Comparison of ENCODE assay signal across 9 mouse cellular contexts in genomic region chr7:127874812-127875626, GRCm38 (mm10). TPM values are rescaled to one million over a fixed set of nuclear protein-coding genes. Genes with fewer than 3 reads are reported as not detected.
DNase-seq lines count a peak whose midpoint lies in the region; ATAC-seq and TF ChIP-seq lines count a peak whose summit lies in the region.
"Had no signal": no experiment of that assay in that cellular context is flagged by ENCODE, and none has a peak within 500 bp of the region (broad histone marks: within the 10 kb centered on the region; RNA-seq: fewer than 3 reads in every experiment).

No protein-coding gene starts in this region.

- TF ChIP-seq CTCF in MEL (IDR thresholded peaks at IDR 0.05 in 2 of 3, conservative IDR thresholded peaks at IDR 0.05 in 1 of 3; ENCODE audit: control insufficient read depth in 1 of 3, insufficient read depth in 1 of 3, low read depth in 2 of 3, low read length in 3 of 3, poor library complexity in 1 of 3, severe bottlenecking in 1 of 3), result no peak

- peak overlapping the region; percentile 98 for H3K27ac ChIP-seq in heart, embryonic 16.5 days (ENCODE audit: low read length)
- peak overlapping the region; percentile 85 for H3K27ac ChIP-seq in MEL (ENCODE audit: control insufficient read depth, low read depth, low read length)
- peak overlapping the region; percentile 98 for H3K27ac ChIP-seq in hindbrain, embryonic 10.5 days
- peak overlapping the region; percentile 99 for H3K27ac ChIP-seq in midbrain, embryonic 11.5 days (ENCODE audit: low read depth, low read length)

- ATAC-seq in heart, embryonic 16.5 days (replicated peaks; ENCODE audit: extremely low read depth, insufficient read depth, low FRiP score), result 0 out of 2 replicates have a peak, but pooled peaks have one; percentile 1
- ATAC-seq in midbrain, embryonic 11.5 days (ENCODE audit: low FRiP score), result peak; percentile 40

- no peaks in the 10 kb centered on the region for H3K27me3 ChIP-seq in heart, embryonic 16.5 days (ENCODE audit: control insufficient read depth, insufficient read depth, low read length)
- no peaks in the 10 kb centered on the region for H3K27me3 ChIP-seq in MEL (ENCODE audit: control insufficient read depth in 1 of 2, insufficient read depth in 2 of 2, low read length in 2 of 2)
- no peaks in the 10 kb centered on the region for H3K27me3 ChIP-seq in hindbrain, embryonic 10.5 days (ENCODE audit: insufficient read depth, poor library complexity, severe bottlenecking)
- H3K27me3 ChIP-seq in midbrain, embryonic 11.5 days (ENCODE audit: control insufficient read depth, insufficient read depth, low read length), result no peaks in the 10 kb centered on the region

- no peak for TF ChIP-seq POLR2A in MEL (IDR thresholded peaks at IDR 0.05; ENCODE audit: control insufficient read depth in 1 of 2, insufficient read depth in 1 of 2, low read depth in 1 of 2, low read length in 2 of 2, poor library complexity in 1 of 2)

- TF ChIP-seq EP300 in MEL (IDR thresholded peaks at IDR 0.05; ENCODE audit: low read depth in 1 of 2, low read length in 2 of 2), result no peak

- peak overlapping the region; percentile 96 for H3K9ac ChIP-seq in heart, embryonic 16.5 days (ENCODE audit: low read length)
- peak overlapping the region; percentile 90 for H3K9ac ChIP-seq in MEL (ENCODE audit: control insufficient read depth, low read depth, low read length, poor library complexity, severe bottlenecking)
- peak overlapping the region; percentile 99 for H3K9ac ChIP-seq in midbrain, embryonic 11.5 days (ENCODE audit: low read length)

- DNase-seq in heart, postnatal 14 days, result no peak
- DNase-seq in MEL (ENCODE audit: low read depth, low spot score), result no peak
- no peak for DNase-seq in hindbrain, embryonic 10.5 days (ENCODE audit: low spot score)
- no peak for DNase-seq in midbrain, embryonic 11.5 days (ENCODE audit: low spot score, missing footprints)
- no peak for DNase-seq in left cerebral cortex, postnatal 25 days (ENCODE audit: low spot score in 2 of 2)
- DNase-seq in thymus, postnatal 0 days (ENCODE audit: low spot score), result no peak
- no peak for DNase-seq in thymus, postnatal 10 days (ENCODE audit: low spot score in 2 of 2)

- H3K9me3 ChIP-seq in heart, embryonic 16.5 days (replicated peaks; ENCODE audit: control insufficient read depth, low read length), result no peaks in the 10 kb centered on the region
- no peaks in the 10 kb centered on the region for H3K9me3 ChIP-seq in MEL (replicated peaks; ENCODE audit: insufficient read depth, low read length)
- no peaks in the 10 kb centered on the region for H3K9me3 ChIP-seq in hindbrain, embryonic 10.5 days
- no peaks in the 10 kb centered on the region for H3K9me3 ChIP-seq in midbrain, embryonic 11.5 days (ENCODE audit: control insufficient read depth, low read length)

- intact Hi-C loops in heart, postnatal 14 days (cut with DNase I), result loop anchor here (2.0 to 5.0 kb wide), 2 partner anchors 30 to 98 kb away; partner anchors contain the start of gene Setd1a
- intact Hi-C loops in left cerebral cortex, postnatal 25 days (cut with DNase I), result loop anchor here (1.0 to 5.0 kb wide), 2 partner anchors 53 to 98 kb away; partner anchors contain the start of genes Stx1b and Stx4a

- no peak for TF ChIP-seq RAD21 in MEL (IDR thresholded peaks at IDR 0.05; ENCODE audit: low read depth, low read length)

- H3K79me2 ChIP-seq in MEL (ENCODE audit: control insufficient read depth, insufficient read depth, low read length, poor library complexity), result peaks cover 53% of the 10 kb centered on the region

- whole genome bisulfite sequencing in heart, embryonic 16.5 days, result 5% methylated on average over 20 of the region's 20 CpGs
- WGBS in hindbrain, embryonic 10.5 days, result 6% methylated on average over 20 of the region's 20 CpGs
- WGBS in midbrain, embryonic 11.5 days, result 5% methylated on average over 20 of the region's 20 CpGs

- H3K36me3 ChIP-seq in heart, embryonic 16.5 days (ENCODE audit: control insufficient read depth, insufficient read depth), result peaks cover 19% of the 10 kb centered on the region
- H3K36me3 ChIP-seq in MEL (ENCODE audit: control insufficient read depth in 1 of 2, insufficient read depth in 2 of 2, low read length in 2 of 2), result peaks cover 0 to 26% of the 10 kb centered on the region in 2 experiments
- peaks cover 65% of the 10 kb centered on the region for H3K36me3 ChIP-seq in hindbrain, embryonic 10.5 days
- H3K36me3 ChIP-seq in midbrain, embryonic 11.5 days (ENCODE audit: control insufficient read depth, insufficient read depth, low read length), result peaks cover 14% of the 10 kb centered on the region

- H3K4me2 ChIP-seq in heart, embryonic 16.5 days (ENCODE audit: low read depth, low read length), result peak overlapping the region; percentile 89
- peak overlapping the region; percentile 68 for H3K4me2 ChIP-seq in midbrain, embryonic 11.5 days

- H3K4me3 ChIP-seq in heart, embryonic 16.5 days (ENCODE audit: low read length), result peak overlapping the region; percentile 88
- peak overlapping the region; percentile 81 to 86 for H3K4me3 ChIP-seq in MEL (ENCODE audit: control insufficient read depth in 1 of 2, insufficient read depth in 1 of 2, low read depth in 2 of 2, low read length in 2 of 2)
- peak overlapping the region; percentile 85 for H3K4me3 ChIP-seq in hindbrain, embryonic 10.5 days
- peak overlapping the region; percentile 95 for H3K4me3 ChIP-seq in midbrain, embryonic 11.5 days (ENCODE audit: low read depth, low read length)

- H3K4me1 ChIP-seq in heart, embryonic 16.5 days (ENCODE audit: control insufficient read depth, insufficient read depth, low read length), result peaks cover 16% of the 10 kb centered on the region
- H3K4me1 ChIP-seq in MEL (ENCODE audit: control insufficient read depth in 1 of 2, insufficient read depth in 2 of 2, low read length in 2 of 2), result peaks cover 4 to 23% of the 10 kb centered on the region in 2 experiments
- H3K4me1 ChIP-seq in hindbrain, embryonic 10.5 days (replicated peaks), result peaks cover 30% of the 10 kb centered on the region
- peaks cover 17% of the 10 kb centered on the region for H3K4me1 ChIP-seq in midbrain, embryonic 11.5 days (ENCODE audit: control insufficient read depth, insufficient read depth, low read length)

RNA-seq across cellular contexts. Expression of gene Zfp646, which starts 1.0 kb away (rescaled TPM):
- 6.8 and 7.4 TPM in 2 replicates for polyA plus RNA-seq in heart, embryonic 16.5 days (2015; fragmentation: Nextera tagmentation; extraction: Ambion mirVana)
- total RNA-seq in heart, postnatal 14 days (2021), result 10 to 100 TPM; 21.0 to 21.9 TPM
- total RNA-seq in MEL (2012; rRNA removed), result 30.1 and 35.8 TPM in 2 replicates
- polyA plus RNA-seq in MEL (2012; ENCODE audit: insufficient read depth in 1 of 2, insufficient read length in 2 of 2, low read depth in 1 of 2, low replicate concordance in 2 of 2, missing spikeins in 1 of 2), result 10 to 100 TPM in 1 of 2 experiments, not detected in 1; 38.2 TPM
- polyA plus RNA-seq in hindbrain, embryonic 10.5 days (2016; fragmentation: Nextera tagmentation; extraction: Ambion mirVana), result 19.0 and 19.2 TPM in 2 replicates
- polyA plus RNA-seq in midbrain, embryonic 11.5 days (2014; fragmentation: Nextera tagmentation; extraction: Ambion mirVana), result 16.0 and 17.4 TPM in 2 replicates
- 10 to 100 TPM; 28.1 to 30.4 TPM for total RNA-seq in left cerebral cortex, postnatal 25 days (2021)
- 12.9 and 13.8 TPM in 2 replicates for polyA plus RNA-seq in thymus, postnatal 0 days (2015; fragmentation: Nextera tagmentation; extraction: Ambion mirVana)

RNA-seq across cellular contexts. Expression of gene Zfp668, which starts 1.6 kb away (rescaled TPM):
- 9.1 and 10.4 TPM in 2 replicates for polyA plus RNA-seq in heart, embryonic 16.5 days (2015; fragmentation: Nextera tagmentation; extraction: Ambion mirVana)
- total RNA-seq in heart, postnatal 14 days (2021), result 1 to 10 TPM; 3.8 to 5.5 TPM
- 7.7 and 9.1 TPM in 2 replicates for total RNA-seq in MEL (2012; rRNA removed)
- 10 to 100 TPM in 1 of 2 experiments, not detected in 1; 15.6 TPM for polyA plus RNA-seq in MEL (2012; ENCODE audit: insufficient read depth in 1 of 2, insufficient read length in 2 of 2, low read depth in 1 of 2, low replicate concordance in 2 of 2, missing spikeins in 1 of 2)
- polyA plus RNA-seq in hindbrain, embryonic 10.5 days (2016; fragmentation: Nextera tagmentation; extraction: Ambion mirVana), result 41.4 and 42.3 TPM in 2 replicates
- polyA plus RNA-seq in midbrain, embryonic 11.5 days (2014; fragmentation: Nextera tagmentation; extraction: Ambion mirVana), result 20.3 and 24.3 TPM in 2 replicates
- total RNA-seq in left cerebral cortex, postnatal 25 days (2021), result 10 to 100 TPM; 20.6 to 20.7 TPM
- 22.0 and 26.2 TPM in 2 replicates for polyA plus RNA-seq in thymus, postnatal 0 days (2015; fragmentation: Nextera tagmentation; extraction: Ambion mirVana)

RNA-seq across cellular contexts. Expression of gene Prss53, which starts 15.8 kb away (rescaled TPM):
- 1.5 and 1.8 TPM in 2 replicates for polyA plus RNA-seq in heart, embryonic 16.5 days (2015; fragmentation: Nextera tagmentation; extraction: Ambion mirVana)
- total RNA-seq in heart, postnatal 14 days (2021), result under 1 TPM; 0.59 to 0.88 TPM
- total RNA-seq in MEL (2012; rRNA removed), result 0.10 and 0.15 TPM in 2 replicates
- under 1 TPM in 1 of 2 experiments, not detected in 1; 0.77 TPM for polyA plus RNA-seq in MEL (2012; ENCODE audit: insufficient read depth in 1 of 2, insufficient read length in 2 of 2, low read depth in 1 of 2, low replicate concordance in 2 of 2, missing spikeins in 1 of 2)
- polyA plus RNA-seq in hindbrain, embryonic 10.5 days (2016; fragmentation: Nextera tagmentation; extraction: Ambion mirVana), result 0.51 and 1.1 TPM in 2 replicates
- 0.32 and 0.36 TPM in 2 replicates for polyA plus RNA-seq in midbrain, embryonic 11.5 days (2014; fragmentation: Nextera tagmentation; extraction: Ambion mirVana)
- total RNA-seq in left cerebral cortex, postnatal 25 days (2021), result 1 to 10 TPM; 1.7 to 1.9 TPM
- 0.39 and 0.57 TPM in 2 replicates for polyA plus RNA-seq in thymus, postnatal 0 days (2015; fragmentation: Nextera tagmentation; extraction: Ambion mirVana)
- total RNA-seq: neutrophil, adult 5-6 weeks had no signal

RNA-seq across cellular contexts. Expression of gene Gm21974, which starts 20.2 kb away (rescaled TPM):
- not detected in 2 replicates for polyA plus RNA-seq in heart, embryonic 16.5 days (2015; fragmentation: Nextera tagmentation; extraction: Ambion mirVana)
- total RNA-seq in heart, postnatal 14 days (2021), result not detected
- not detected in 2 replicates for total RNA-seq in MEL (2012; rRNA removed)
- not detected for polyA plus RNA-seq in MEL (2012; ENCODE audit: insufficient read depth in 1 of 2, insufficient read length in 2 of 2, low read depth in 1 of 2, low replicate concordance in 2 of 2, missing spikeins in 1 of 2)
- not detected in 2 replicates for polyA plus RNA-seq in hindbrain, embryonic 10.5 days (2016; fragmentation: Nextera tagmentation; extraction: Ambion mirVana)
- not detected in 2 replicates for polyA plus RNA-seq in midbrain, embryonic 11.5 days (2014; fragmentation: Nextera tagmentation; extraction: Ambion mirVana)
- not detected for total RNA-seq in left cerebral cortex, postnatal 25 days (2021)
- not detected in 2 replicates for polyA plus RNA-seq in thymus, postnatal 0 days (2015; fragmentation: Nextera tagmentation; extraction: Ambion mirVana)
- total RNA-seq: neutrophil, adult 5-6 weeks had no signal

RNA-seq across cellular contexts. Expression of gene Vkorc1, which starts 20.4 kb away (rescaled TPM):
- polyA plus RNA-seq in heart, embryonic 16.5 days (2015; fragmentation: Nextera tagmentation; extraction: Ambion mirVana), result 99.9 and 113 TPM in 2 replicates
- 10 to 100 TPM; 25.6 to 28.1 TPM for total RNA-seq in heart, postnatal 14 days (2021)
- 28.7 and 36.2 TPM in 2 replicates for total RNA-seq in MEL (2012; rRNA removed)
- polyA plus RNA-seq in MEL (2012; ENCODE audit: insufficient read depth in 1 of 2, insufficient read length in 2 of 2, low read depth in 1 of 2, low replicate concordance in 2 of 2, missing spikeins in 1 of 2), result 10 to 100 TPM in 1 of 2 experiments, not detected in 1; 66.4 TPM
- polyA plus RNA-seq in hindbrain, embryonic 10.5 days (2016; fragmentation: Nextera tagmentation; extraction: Ambion mirVana), result 49.7 and 54.7 TPM in 2 replicates
- polyA plus RNA-seq in midbrain, embryonic 11.5 days (2014; fragmentation: Nextera tagmentation; extraction: Ambion mirVana), result 44.6 and 48.6 TPM in 2 replicates
- total RNA-seq in left cerebral cortex, postnatal 25 days (2021), result 10 to 100 TPM; 22.9 to 26.0 TPM
- polyA plus RNA-seq in thymus, postnatal 0 days (2015; fragmentation: Nextera tagmentation; extraction: Ambion mirVana), result 47.0 and 54.5 TPM in 2 replicates
